Mouse (Mus musculus): ENCODE measurements around the gene Tcaf3. TPM values are rescaled to one million over a fixed set of nuclear protein-coding genes. Genes with fewer than 3 reads are reported as not detected.
A peak's percentile ranks its signal among the peaks of the same experiment; 100 is the strongest.

The Tcaf3 gene
- polyA plus RNA-seq, 1 experiment from 2014 or later, result not detected

GRCm38 (mm10) chr6:42583488-42583872 is 14.0 kb downstream of the Tcaf3 start:
- Histone ChIP-seq H3K27ac (ENCODE audit: low read depth, low read length) (no peak overlapping the region), H3K9ac (replicated peaks; ENCODE audit: low read depth, low read length) (no peak overlapping the region), H3K4me2 (ENCODE audit: low read depth, low read length) (no peak overlapping the region), H3K4me1 (ENCODE audit: control insufficient read depth, insufficient read depth, low read length) (no peaks in the 10 kb centered on the region), H3K36me3 (ENCODE audit: control insufficient read depth, insufficient read depth, low read length) (no peaks in the 10 kb centered on the region), H3K27me3 (ENCODE audit: control insufficient read depth, insufficient read depth, low read length) (no peaks in the 10 kb centered on the region), H3K4me3 (ENCODE audit: low read depth, low read length) (no peak overlapping the region), H3K9me3 (ENCODE audit: control insufficient read depth, low read length) (no peaks in the 10 kb centered on the region)
- 0 out of 2 replicates have a peak, but pooled peaks have one; percentile 60 for ATAC-seq (ENCODE audit: low read depth)
- WGBS, result 1% methylated on average over 7 of the region's 7 CpGs

- H3K36me3 ChIP-seq (ENCODE audit: control insufficient read depth, insufficient read depth, low read length), result no peaks in the 10 kb centered on the region
- no peak for ATAC-seq (ENCODE audit: low read depth)
- no peaks in the 10 kb centered on the region for H3K4me1 ChIP-seq (ENCODE audit: control insufficient read depth, insufficient read depth, low read length)
- 71% methylated on average over 9 of the region's 9 CpGs for WGBS
- H3K27ac ChIP-seq (ENCODE audit: low read depth, low read length), result no peak overlapping the region
- H3K9ac ChIP-seq (replicated peaks; ENCODE audit: low read depth, low read length), result no peak overlapping the region
- H3K27me3 ChIP-seq (ENCODE audit: control insufficient read depth, insufficient read depth, low read length), result no peaks in the 10 kb centered on the region
- H3K4me3 ChIP-seq (ENCODE audit: low read depth, low read length), result no peak overlapping the region
- no peaks in the 10 kb centered on the region for H3K9me3 ChIP-seq (ENCODE audit: control insufficient read depth, low read length)
- no peak overlapping the region for H3K4me2 ChIP-seq (ENCODE audit: low read depth, low read length)
Observed at GRCm38 (mm10) chr6:42582741-42583487, 14.6 kb downstream of the Tcaf3 start.

GRCm38 (mm10) chr6:42578678-42579077 is 18.8 kb downstream of the Tcaf3 start:
- Histone ChIP-seq H3K27me3 (ENCODE audit: control insufficient read depth, insufficient read depth, low read length) (no peaks in the 10 kb centered on the region), H3K4me3 (ENCODE audit: low read depth, low read length) (no peak overlapping the region), H3K4me1 (ENCODE audit: control insufficient read depth, insufficient read depth, low read length) (no peaks in the 10 kb centered on the region), H3K9ac (replicated peaks; ENCODE audit: low read depth, low read length) (no peak overlapping the region), H3K4me2 (ENCODE audit: low read depth, low read length) (no peak overlapping the region), H3K27ac (ENCODE audit: low read depth, low read length) (no peak overlapping the region), H3K36me3 (ENCODE audit: control insufficient read depth, insufficient read depth, low read length) (no peaks in the 10 kb centered on the region), H3K9me3 (ENCODE audit: control insufficient read depth, low read length) (no peaks in the 10 kb centered on the region)
- no peak for ATAC-seq (ENCODE audit: low read depth)
- WGBS, result 83% methylated on average over 4 of the region's 4 CpGs

- Histone ChIP-seq H3K36me3 (ENCODE audit: control insufficient read depth, insufficient read depth, low read length) (no peaks in the 10 kb centered on the region), H3K4me3 (ENCODE audit: low read depth, low read length) (no peak overlapping the region), H3K4me2 (ENCODE audit: low read depth, low read length) (no peak overlapping the region), H3K4me1 (ENCODE audit: control insufficient read depth, insufficient read depth, low read length) (no peaks in the 10 kb centered on the region), H3K27ac (ENCODE audit: low read depth, low read length) (no peak overlapping the region), H3K27me3 (ENCODE audit: control insufficient read depth, insufficient read depth, low read length) (no peaks in the 10 kb centered on the region), H3K9me3 (ENCODE audit: control insufficient read depth, low read length) (no peaks in the 10 kb centered on the region), H3K9ac (replicated peaks; ENCODE audit: low read depth, low read length) (no peak overlapping the region)
- ATAC-seq (ENCODE audit: low read depth), result no peak
- WGBS, result 93% methylated on average over 2 of the region's 2 CpGs
Observed at GRCm38 (mm10) chr6:42577433-42577832, 20.1 kb downstream of the Tcaf3 start.

- Histone ChIP-seq H3K4me1 (ENCODE audit: control insufficient read depth, insufficient read depth, low read length) (no peaks in the 10 kb centered on the region), H3K27me3 (ENCODE audit: control insufficient read depth, insufficient read depth, low read length) (no peaks in the 10 kb centered on the region), H3K9ac (replicated peaks; ENCODE audit: low read depth, low read length) (no peak overlapping the region), H3K4me2 (ENCODE audit: low read depth, low read length) (no peak overlapping the region), H3K27ac (ENCODE audit: low read depth, low read length) (no peak overlapping the region), H3K36me3 (ENCODE audit: control insufficient read depth, insufficient read depth, low read length) (no peaks in the 10 kb centered on the region), H3K4me3 (ENCODE audit: low read depth, low read length) (no peak overlapping the region), H3K9me3 (ENCODE audit: control insufficient read depth, low read length) (no peaks in the 10 kb centered on the region)
- no peak for ATAC-seq (ENCODE audit: low read depth)
- WGBS, result 66% methylated on average over 2 of the region's 2 CpGs
Observed at GRCm38 (mm10) chr6:42568205-42568604, 29.3 kb downstream of the Tcaf3 start.

GRCm38 (mm10) chr6:42566076-42566598 is 31.4 kb downstream of the Tcaf3 start:
- Histone ChIP-seq H3K27ac (ENCODE audit: low read depth, low read length) (no peak overlapping the region), H3K9me3 (ENCODE audit: control insufficient read depth, low read length) (no peaks in the 10 kb centered on the region), H3K4me3 (ENCODE audit: low read depth, low read length) (no peak overlapping the region), H3K4me2 (ENCODE audit: low read depth, low read length) (no peak overlapping the region), H3K4me1 (ENCODE audit: control insufficient read depth, insufficient read depth, low read length) (no peaks in the 10 kb centered on the region), H3K9ac (replicated peaks; ENCODE audit: low read depth, low read length) (no peak overlapping the region), H3K27me3 (ENCODE audit: control insufficient read depth, insufficient read depth, low read length) (no peaks in the 10 kb centered on the region), H3K36me3 (ENCODE audit: control insufficient read depth, insufficient read depth, low read length) (no peaks in the 10 kb centered on the region)
- 91% methylated on average over 2 of the region's 2 CpGs for WGBS
- no peak for ATAC-seq (ENCODE audit: low read depth)

- H3K4me3 ChIP-seq (ENCODE audit: low read depth, low read length), result no peak overlapping the region
- ATAC-seq (ENCODE audit: low read depth), result no peak
- no peaks in the 10 kb centered on the region for H3K36me3 ChIP-seq (ENCODE audit: control insufficient read depth, insufficient read depth, low read length)
- H3K4me1 ChIP-seq (ENCODE audit: control insufficient read depth, insufficient read depth, low read length), result no peaks in the 10 kb centered on the region
- 72% methylated on average over 2 of the region's 2 CpGs for WGBS
- no peak overlapping the region for H3K4me2 ChIP-seq (ENCODE audit: low read depth, low read length)
- H3K9me3 ChIP-seq (ENCODE audit: control insufficient read depth, low read length), result no peaks in the 10 kb centered on the region
- no peaks in the 10 kb centered on the region for H3K27me3 ChIP-seq (ENCODE audit: control insufficient read depth, insufficient read depth, low read length)
- no peak overlapping the region for H3K27ac ChIP-seq (ENCODE audit: low read depth, low read length)
- no peak overlapping the region for H3K9ac ChIP-seq (replicated peaks; ENCODE audit: low read depth, low read length)
Observed at GRCm38 (mm10) chr6:42562280-42562679, 35.2 kb downstream of the Tcaf3 start.

GRCm38 (mm10) chr6:42560885-42561284 is 36.6 kb downstream of the Tcaf3 start:
- Histone ChIP-seq H3K4me3 (ENCODE audit: low read depth, low read length) (no peak overlapping the region), H3K4me1 (ENCODE audit: control insufficient read depth, insufficient read depth, low read length) (no peaks in the 10 kb centered on the region), H3K36me3 (ENCODE audit: control insufficient read depth, insufficient read depth, low read length) (no peaks in the 10 kb centered on the region), H3K27me3 (ENCODE audit: control insufficient read depth, insufficient read depth, low read length) (no peaks in the 10 kb centered on the region), H3K27ac (ENCODE audit: low read depth, low read length) (no peak overlapping the region), H3K9ac (replicated peaks; ENCODE audit: low read depth, low read length) (no peak overlapping the region), H3K9me3 (ENCODE audit: control insufficient read depth, low read length) (no peaks in the 10 kb centered on the region), H3K4me2 (ENCODE audit: low read depth, low read length) (no peak overlapping the region)
- ATAC-seq (ENCODE audit: low read depth), result peak; percentile 34; the same call in 1 of the 2 replicates
- 69% methylated on average over 5 of the region's 5 CpGs for WGBS

GRCm38 (mm10) chr6:42558641-42559040 is 38.9 kb downstream of the Tcaf3 start:
- no peak overlapping the region for H3K9ac ChIP-seq (replicated peaks; ENCODE audit: low read depth, low read length)
- ATAC-seq (ENCODE audit: low read depth), result no peak
- H3K4me3 ChIP-seq (ENCODE audit: low read depth, low read length), result no peak overlapping the region
- H3K4me1 ChIP-seq (ENCODE audit: control insufficient read depth, insufficient read depth, low read length), result no peaks in the 10 kb centered on the region
- H3K36me3 ChIP-seq (ENCODE audit: control insufficient read depth, insufficient read depth, low read length), result no peaks in the 10 kb centered on the region
- WGBS, result 97% methylated on average over 14 of the region's 14 CpGs
- H3K9me3 ChIP-seq (ENCODE audit: control insufficient read depth, low read length), result no peaks in the 10 kb centered on the region
- H3K27ac ChIP-seq (ENCODE audit: low read depth, low read length), result no peak overlapping the region
- H3K27me3 ChIP-seq (ENCODE audit: control insufficient read depth, insufficient read depth, low read length), result no peaks in the 10 kb centered on the region
- no peak overlapping the region for H3K4me2 ChIP-seq (ENCODE audit: low read depth, low read length)

All from neural tube, embryonic 14.5 days (tissue).